Mouse (Mus musculus) midbrain, embryonic 14.5 days (tissue): ENCODE measurements around the gene Tdrkh. TPM values are rescaled to one million over a fixed set of nuclear protein-coding genes. Genes with fewer than 3 reads are reported as not detected.

Source experiments
- ATAC-seq: fragments of 200-750 bp; cut with Nextera tagmentation; 2 replicates; pipeline ENCODE4 v1.8.0; 2017; ENCODE audit warnings: moderate number of reproducible peaks, moderate library complexity; ENCODE audit not compliant: low FRiP score, low TSS enrichment
- DNase-seq: peaks from one replicate; pipeline ENCODE4 v3.0.0-alpha.2; 2015
- H3K27ac ChIP-seq: fragments of 300-500 bp; sonication (generic); replicated peaks from 2 replicates; pipeline ENCODE4 v1.5.1; 2014; ENCODE audit warnings: mild to moderate bottlenecking, low read depth, low read length, moderate library complexity
- H3K27me3 ChIP-seq: fragments of 300-500 bp; sonication (generic); 2 replicates; pipeline ENCODE4 v1.6.1; 2014; ENCODE audit warnings: low read length, control low read depth, mixed read lengths; ENCODE audit not compliant: control insufficient read depth, insufficient read depth
- H3K36me3 ChIP-seq: fragments of 300-500 bp; sonication (generic); 2 replicates; pipeline ENCODE4 v1.6.1; 2014; ENCODE audit warnings: low read length, control low read depth; ENCODE audit not compliant: control insufficient read depth, insufficient read depth
- H3K4me1 ChIP-seq: fragments of 300-500 bp; sonication (generic); 2 replicates; pipeline ENCODE4 v1.6.1; 2014; ENCODE audit warnings: mild to moderate bottlenecking, antibody characterized with exemption, low read length, control low read depth; ENCODE audit not compliant: control insufficient read depth, insufficient read depth
- H3K4me2 ChIP-seq: fragments of 300-500 bp; sonication (generic); 2 replicates; pipeline ENCODE4 v1.6.1; 2014; ENCODE audit warnings: mild to moderate bottlenecking, low read length, moderate library complexity
- H3K4me3 ChIP-seq: fragments of 300-500 bp; sonication (generic); replicated peaks from 2 replicates; pipeline ENCODE4 v1.5.1; 2014; ENCODE audit warnings: low read depth, low read length
- H3K9ac ChIP-seq: fragments of 300-500 bp; sonication (generic); replicated peaks from 2 replicates; pipeline ENCODE4 v1.6.1; 2014; ENCODE audit warnings: mild to moderate bottlenecking, low read length, moderate library complexity
- H3K9me3 ChIP-seq: fragments of 300-500 bp; sonication (generic); 2 replicates; pipeline ENCODE4 v1.6.1; 2016; ENCODE audit warnings: low read length, control low read depth, mixed read lengths; ENCODE audit not compliant: control insufficient read depth
- WGBS: fragments of 180-500 bp; shearing (Covaris S2); extraction: QIAGEN DNeasy Blood & Tissue Kit; methylation state at CpG from one replicate; pipeline ENCODE4 v1.1.7; 2014; 5-methylcytosine and 5-hydroxymethylcytosine counted together
- polyA plus RNA-seq: library from polyadenylated mRNA; unstranded; fragments of >200 nt; fragmentation: Nextera tagmentation; extraction: Ambion mirVana; gene quantifications from 2 replicates; pipeline ENCODE4 v1.2.1, GENCODE M21; 2014

Gene Tdrkh
- polyA plus RNA-seq, 1 experiment from 2014 or later: 55.3 TPM

DNA sequence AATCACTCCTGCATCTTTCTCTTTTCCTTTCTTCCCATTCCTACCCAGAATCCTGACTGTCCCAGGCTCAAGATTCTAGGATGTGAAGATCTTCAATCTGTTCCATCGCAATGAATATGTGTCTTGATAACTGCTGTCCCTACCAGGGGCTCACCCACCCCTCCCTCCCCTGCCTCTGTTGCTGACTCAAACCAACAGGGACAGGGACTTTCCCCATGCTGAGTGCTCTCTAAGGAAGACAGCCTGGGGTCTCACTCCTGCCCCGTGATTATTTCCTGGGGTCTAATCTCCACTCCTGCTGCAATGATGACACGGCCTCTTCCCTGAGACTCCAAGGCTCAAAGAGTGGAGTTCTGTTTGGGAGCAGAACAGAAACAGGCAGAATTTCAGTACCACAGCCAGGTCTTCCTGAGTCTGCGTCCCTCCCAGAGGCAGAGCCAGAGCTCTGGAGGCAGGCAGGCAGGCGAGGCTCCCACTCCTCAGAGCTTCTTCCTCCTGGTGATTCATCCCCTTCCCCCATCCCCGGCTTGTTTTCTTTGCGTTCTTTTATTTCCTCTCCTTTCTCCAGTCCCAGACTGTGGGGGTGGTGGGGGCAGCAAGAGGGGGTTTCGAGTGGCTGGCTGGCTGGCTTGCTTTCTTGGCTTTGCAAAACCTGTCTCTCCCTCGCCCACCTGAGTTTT is 33.1 kb upstream of the Tdrkh start:
- DNase-seq: no peak
- 28% methylated on average over 9 of the region's 9 CpGs for WGBS
- H3K36me3 ChIP-seq: no peaks in the 10 kb centered on the region
- H3K27me3 ChIP-seq: no peaks in the 10 kb centered on the region
- no peak for ATAC-seq
- no peak overlapping the region for H3K9ac ChIP-seq
- H3K4me1 ChIP-seq: no peaks in the 10 kb centered on the region
- no peaks in the 10 kb centered on the region for H3K9me3 ChIP-seq
- no peak overlapping the region for H3K4me2 ChIP-seq
- H3K4me3 ChIP-seq: no peak overlapping the region
- H3K27ac ChIP-seq: no peak overlapping the region

DNA sequence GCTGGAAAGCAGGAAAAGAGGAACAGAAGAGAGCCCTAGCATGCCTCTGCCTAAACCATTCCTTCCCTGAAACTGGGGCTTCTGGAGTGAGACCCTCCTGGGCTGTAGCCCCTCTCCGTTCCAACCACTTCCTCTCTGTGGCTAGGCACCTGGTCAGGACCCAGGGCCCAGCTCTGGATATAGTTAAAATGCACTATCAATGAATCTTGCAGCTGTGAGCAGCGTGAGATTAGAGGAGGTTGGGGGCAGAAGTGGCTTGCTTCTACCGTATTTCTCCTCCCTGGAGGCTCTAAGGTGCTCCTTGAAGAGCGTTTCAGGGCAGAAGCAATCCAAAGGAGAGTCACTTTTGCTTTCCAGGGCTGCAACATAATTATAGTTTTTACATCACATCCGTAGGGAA is 30.8 kb upstream of the Tdrkh start:
- Histone ChIP-seq H3K4me1 (no peaks in the 10 kb centered on the region), H3K4me2 (no peak overlapping the region), H3K36me3 (no peaks in the 10 kb centered on the region), H3K9me3 (no peaks in the 10 kb centered on the region), H3K27ac (no peak overlapping the region), H3K9ac (no peak overlapping the region), H3K27me3 (no peaks in the 10 kb centered on the region), H3K4me3 (no peak overlapping the region)
- no peak for ATAC-seq
- no peak for DNase-seq
- WGBS: 72% methylated on average over 5 of the region's 5 CpGs

DNA sequence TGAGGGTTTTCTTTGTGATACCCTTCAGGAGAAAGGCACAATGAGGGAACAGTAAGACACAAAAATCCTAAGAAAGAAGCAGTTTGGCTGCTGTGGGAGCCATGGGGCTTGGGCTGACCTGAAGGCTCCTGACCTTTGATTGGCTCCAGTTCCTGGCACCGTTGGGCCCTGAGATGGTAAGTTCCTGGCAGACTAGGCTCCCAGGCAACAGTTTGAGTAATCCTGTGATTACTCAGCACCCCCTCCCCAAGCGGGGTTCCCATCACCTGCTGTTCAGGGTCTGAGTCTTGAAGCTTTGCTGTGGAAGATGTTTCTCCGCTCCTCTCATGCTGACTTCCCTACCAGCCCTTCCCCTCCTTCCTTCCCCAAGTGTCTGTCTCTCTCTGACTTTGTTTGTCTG is 29.6 kb upstream of the Tdrkh start:
- H3K27ac ChIP-seq: no peak overlapping the region
- no peaks in the 10 kb centered on the region for H3K27me3 ChIP-seq
- ATAC-seq (no peak), DNase-seq (no peak)
- 60% methylated on average over 3 of the region's 3 CpGs for WGBS
- H3K4me3 ChIP-seq: no peak overlapping the region
- H3K9me3 ChIP-seq: no peaks in the 10 kb centered on the region
- H3K4me2 ChIP-seq: no peak overlapping the region
- H3K9ac ChIP-seq: no peak overlapping the region
- H3K4me1 ChIP-seq: no peaks in the 10 kb centered on the region
- H3K36me3 ChIP-seq: no peaks in the 10 kb centered on the region

DNA sequence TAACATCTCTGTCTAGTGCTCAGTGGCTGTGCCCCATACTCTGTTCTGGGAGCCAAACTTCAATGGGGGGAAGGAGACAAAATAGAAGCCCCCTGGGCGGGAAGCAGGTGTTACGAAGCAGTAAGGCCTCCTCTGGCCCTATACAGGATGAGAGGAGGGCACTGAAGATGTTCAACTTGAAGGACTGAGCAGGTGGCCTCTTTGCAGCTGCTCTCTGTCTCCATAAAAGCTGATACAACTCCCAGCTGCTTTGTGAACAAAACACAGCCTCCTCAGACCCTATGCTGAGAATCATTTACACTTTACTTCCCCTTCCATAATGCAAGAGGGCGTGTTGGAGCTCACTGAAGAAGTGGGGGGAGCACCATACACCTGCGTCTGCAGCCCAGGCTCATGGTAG is 26.4 kb upstream of the Tdrkh start:
- no peaks in the 10 kb centered on the region for H3K9me3 ChIP-seq
- H3K9ac ChIP-seq: no peak overlapping the region
- no peak overlapping the region for H3K4me3 ChIP-seq
- WGBS: 67% methylated on average over 4 of the region's 4 CpGs
- no peak for ATAC-seq
- no peak overlapping the region for H3K27ac ChIP-seq
- H3K4me2 ChIP-seq: no peak overlapping the region
- H3K36me3 ChIP-seq: no peaks in the 10 kb centered on the region
- no peaks in the 10 kb centered on the region for H3K4me1 ChIP-seq
- H3K27me3 ChIP-seq: no peaks in the 10 kb centered on the region
- DNase-seq: no peak

DNA sequence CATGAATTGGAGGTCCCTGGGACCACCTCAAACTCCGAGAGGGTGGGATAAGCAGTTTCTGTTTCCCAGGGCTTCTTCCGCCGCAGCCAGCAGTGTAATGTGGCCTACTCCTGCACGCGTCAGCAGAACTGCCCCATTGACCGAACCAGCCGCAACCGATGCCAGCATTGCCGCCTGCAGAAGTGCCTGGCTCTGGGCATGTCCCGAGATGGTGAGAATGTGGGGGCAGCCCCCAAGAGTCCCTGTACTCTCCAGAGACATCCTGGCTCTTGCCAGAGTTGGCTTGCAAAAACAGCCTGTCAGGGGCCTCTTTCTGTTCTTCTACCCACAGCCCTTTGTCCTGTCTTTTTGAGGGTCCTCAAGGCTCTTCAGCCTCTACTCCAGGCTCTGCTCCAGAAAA is 25.7 kb upstream of the Tdrkh start:
- WGBS: 94% methylated on average over 10 of the region's 10 CpGs
- DNase-seq: no peak
- Histone ChIP-seq H3K4me2 (no peak overlapping the region), H3K27ac (no peak overlapping the region), H3K4me1 (no peaks in the 10 kb centered on the region), H3K9ac (no peak overlapping the region), H3K4me3 (no peak overlapping the region), H3K36me3 (no peaks in the 10 kb centered on the region), H3K27me3 (no peaks in the 10 kb centered on the region), H3K9me3 (no peaks in the 10 kb centered on the region)
- no peak for ATAC-seq

DNA sequence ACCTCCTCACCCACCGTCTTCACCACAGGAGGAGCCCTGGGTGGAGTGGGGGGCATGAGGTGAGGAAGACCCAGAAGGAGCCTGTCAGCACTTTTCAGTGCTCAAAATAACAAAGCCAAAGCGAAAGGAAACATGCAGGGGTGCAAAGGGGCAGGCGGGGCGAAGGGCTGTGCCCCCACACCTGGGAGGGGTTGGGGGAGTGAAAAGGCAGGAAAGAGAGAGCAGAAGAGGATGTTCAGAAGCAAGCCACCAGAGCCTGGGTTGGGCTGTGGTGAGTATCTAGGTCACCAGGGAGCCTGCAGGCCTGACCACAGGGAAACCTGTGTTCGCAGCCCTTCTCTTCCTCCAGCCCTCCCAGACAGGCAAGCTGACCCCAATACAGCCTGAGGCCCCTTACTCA is 25.0 kb upstream of the Tdrkh start:
- no peaks in the 10 kb centered on the region for H3K9me3 ChIP-seq
- H3K4me2 ChIP-seq: no peak overlapping the region
- H3K36me3 ChIP-seq: no peaks in the 10 kb centered on the region
- ATAC-seq (no peak), DNase-seq (no peak)
- H3K27ac ChIP-seq: no peak overlapping the region
- no peak overlapping the region for H3K4me3 ChIP-seq
- 87% methylated on average over 5 of the region's 5 CpGs for WGBS
- no peaks in the 10 kb centered on the region for H3K4me1 ChIP-seq
- no peak overlapping the region for H3K9ac ChIP-seq
- no peaks in the 10 kb centered on the region for H3K27me3 ChIP-seq

DNA sequence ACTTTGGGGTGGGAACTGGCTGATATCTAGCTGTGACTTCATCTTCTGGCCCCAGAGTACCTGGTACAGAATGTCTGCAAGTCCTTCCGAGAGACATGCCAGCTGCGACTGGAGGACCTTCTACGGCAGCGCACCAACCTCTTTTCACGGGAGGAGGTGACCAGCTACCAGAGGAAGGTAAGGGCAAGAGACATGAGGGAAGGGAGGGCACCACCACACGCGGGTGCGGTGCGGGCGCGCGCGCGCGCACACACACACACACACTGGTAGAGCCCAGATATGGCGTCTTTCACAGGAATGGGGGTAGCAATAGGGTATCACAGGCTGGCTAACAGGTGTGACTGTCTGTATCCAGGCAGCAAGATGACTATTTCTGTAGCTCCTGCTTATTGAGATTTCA is 23.7 kb upstream of the Tdrkh start:
- Histone ChIP-seq H3K9ac (no peak overlapping the region), H3K4me1 (no peaks in the 10 kb centered on the region), H3K4me2 (no peak overlapping the region), H3K36me3 (no peaks in the 10 kb centered on the region), H3K9me3 (no peaks in the 10 kb centered on the region), H3K4me3 (no peak overlapping the region), H3K27me3 (no peaks in the 10 kb centered on the region), H3K27ac (no peak overlapping the region)
- DNase-seq (no peak), ATAC-seq (no peak)
- WGBS: 96% methylated on average over 16 of the region's 16 CpGs

DNA sequence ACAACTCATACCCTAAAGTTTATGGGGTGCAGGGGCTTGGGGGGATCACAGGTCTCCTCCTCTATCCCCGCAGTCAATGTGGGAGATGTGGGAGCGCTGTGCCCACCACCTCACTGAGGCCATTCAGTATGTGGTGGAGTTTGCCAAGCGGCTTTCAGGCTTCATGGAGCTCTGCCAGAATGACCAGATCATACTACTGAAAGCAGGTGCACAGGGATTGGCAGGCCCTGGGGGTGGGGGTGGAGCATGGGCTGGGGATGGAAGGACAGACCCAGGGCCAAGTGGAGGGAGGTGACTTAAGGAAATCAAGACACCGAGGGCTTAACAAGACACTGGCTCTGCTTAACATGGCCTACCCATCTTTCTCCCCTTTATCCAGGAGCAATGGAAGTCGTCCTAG is 22.1 kb upstream of the Tdrkh start:
- Histone ChIP-seq H3K4me2 (no peak overlapping the region), H3K27me3 (no peaks in the 10 kb centered on the region), H3K4me3 (no peak overlapping the region), H3K9ac (no peak overlapping the region), H3K36me3 (no peaks in the 10 kb centered on the region), H3K4me1 (no peaks in the 10 kb centered on the region), H3K27ac (no peak overlapping the region), H3K9me3 (no peaks in the 10 kb centered on the region)
- 85% methylated on average over 5 of the region's 5 CpGs for WGBS
- ATAC-seq (no peak), DNase-seq (no peak)

DNA sequence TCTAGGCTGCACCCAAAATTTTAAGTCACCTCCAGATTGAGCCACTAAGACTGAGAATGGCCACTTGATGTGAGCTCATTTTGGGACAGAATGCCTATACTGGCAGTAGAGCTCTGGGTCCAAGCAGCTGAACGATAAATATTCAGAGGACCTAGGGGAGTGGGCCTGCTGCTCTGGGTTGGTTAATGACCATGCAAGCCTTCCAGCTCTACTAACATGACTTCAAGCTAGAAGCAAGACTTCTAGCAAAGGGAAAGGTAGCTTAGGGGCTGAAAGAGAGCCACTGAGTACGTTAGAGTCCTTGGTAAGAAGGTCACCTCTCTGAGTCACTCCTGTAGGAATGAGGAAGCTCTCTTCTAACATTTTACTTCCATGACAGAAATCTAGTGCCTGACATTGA is 20.9 kb upstream of the Tdrkh start:
- Histone ChIP-seq H3K36me3 (no peaks in the 10 kb centered on the region), H3K4me3 (no peak overlapping the region), H3K9ac (no peak overlapping the region), H3K9me3 (no peaks in the 10 kb centered on the region), H3K27me3 (no peaks in the 10 kb centered on the region), H3K4me1 (no peaks in the 10 kb centered on the region), H3K4me2 (no peak overlapping the region), H3K27ac (no peak overlapping the region)
- DNase-seq: no peak
- 92% methylated on average over 2 of the region's 2 CpGs for WGBS
- no peak for ATAC-seq
